Mouse (Mus musculus) T-cell, adult 2 months (primary cell): ENCODE results near the gene Usp44.

Experiments used
- DNase-seq: peaks from one replicate; pipeline ENCODE4 v3.0.0; 2022; ENCODE audit warnings: low spot score

The Usp44 gene

GRCm38 (mm10) chr10:93855126-93855525, 23.8 kb downstream of the Usp44 start:
- DNase-seq = no peak

GRCm38 (mm10) chr10:93856095-93856494, 24.7 kb downstream of the Usp44 start:
- no peak for DNase-seq

GRCm38 (mm10) chr10:93868401-93868800, 37.0 kb downstream of the Usp44 start:
- no peak for DNase-seq

GRCm38 (mm10) chr10:93868886-93869285, 37.5 kb downstream of the Usp44 start:
- no peak for DNase-seq

GRCm38 (mm10) chr10:93876772-93877171, 45.4 kb downstream of the Usp44 start:
- no peak for DNase-seq

- no peak for DNase-seq
Measured at GRCm38 (mm10) chr10:93878732-93879131, 47.4 kb downstream of the Usp44 start.

- no peak for DNase-seq
Measured at GRCm38 (mm10) chr10:93881918-93882317, 50.6 kb downstream of the Usp44 start.

GRCm38 (mm10) chr10:93882738-93883364, 51.5 kb downstream of the Usp44 start:
- DNase-seq = no peak

- DNase-seq = no peak
Measured at GRCm38 (mm10) chr10:93885839-93886477, 54.6 kb downstream of the Usp44 start.

GRCm38 (mm10) chr10:93888590-93888934, 57.2 kb downstream of the Usp44 start:
- no peak for DNase-seq

- DNase-seq = peak; percentile 2
Measured at GRCm38 (mm10) chr10:93888935-93889578, 57.7 kb downstream of the Usp44 start.

GRCm38 (mm10) chr10:93889579-93889950, 58.2 kb downstream of the Usp44 start:
- peak; percentile 80 for DNase-seq

- DNase-seq = no peak
Measured at GRCm38 (mm10) chr10:93889976-93890375, 58.6 kb downstream of the Usp44 start.

- no peak for DNase-seq
Measured at GRCm38 (mm10) chr10:93890565-93890964, 59.2 kb downstream of the Usp44 start.

GRCm38 (mm10) chr10:93891031-93891430, 59.7 kb downstream of the Usp44 start:
- no peak for DNase-seq

GRCm38 (mm10) chr10:93892551-93892950, 61.2 kb downstream of the Usp44 start:
- DNase-seq = no peak

- no peak for DNase-seq
Measured at GRCm38 (mm10) chr10:93897043-93897646, 65.8 kb downstream of the Usp44 start, which contains the start of gene Metap2. Gene Metap2, minus strand, starts transcription at chr10:93897093.

GRCm38 (mm10) chr10:93899303-93899702, 67.9 kb downstream of the Usp44 start:
- DNase-seq = no peak

GRCm38 (mm10) chr10:93899907-93900306, 68.6 kb downstream of the Usp44 start:
- no peak for DNase-seq

GRCm38 (mm10) chr10:93907376-93907775, 76.0 kb downstream of the Usp44 start:
- DNase-seq = no peak
